Mouse (Mus musculus) liver, adult 2 months (tissue): Measurements from ENCODE around the gene Kat5. TPM values are rescaled to one million over a fixed set of nuclear protein-coding genes. Genes with fewer than 3 reads are reported as not detected.

Source experiments
- DNase-seq: peaks from one replicate; pipeline ENCODE4 v3.0.0-alpha.2; 2011; ENCODE audit warnings: low read depth, low spot score; ENCODE audit errors: extremely low read depth
- H3K27ac ChIP-seq: fragments of 200-500 bp; replicated peaks from 2 replicates; pipeline ENCODE4 v1.5.1; 2012; ENCODE audit warnings: low read depth, mild to moderate bottlenecking, control low read depth, inconsistent platforms, low read length; ENCODE audit not compliant: insufficient read depth
- H3K27me3 ChIP-seq: fragments of 200-500 bp; 2 replicates; pipeline ENCODE4 v1.6.1; 2012; ENCODE audit warnings: mild to moderate bottlenecking, moderate library complexity, low read length, inconsistent platforms; ENCODE audit not compliant: control insufficient read depth, insufficient read depth
- H3K36me3 ChIP-seq: fragments of 200-500 bp; 2 replicates; pipeline ENCODE4 v1.6.1; 2012; ENCODE audit warnings: low read length, inconsistent platforms; ENCODE audit not compliant: control insufficient read depth, insufficient read depth
- H3K4me1 ChIP-seq: fragments of 200-500 bp; 2 replicates; pipeline ENCODE4 v1.6.1; 2011; ENCODE audit warnings: low read length; ENCODE audit not compliant: control insufficient read depth, insufficient read depth
- H3K4me3 ChIP-seq: fragments of 200-500 bp; 2 replicates; pipeline ENCODE4 v1.5.1; 2011; ENCODE audit warnings: low read depth, mild to moderate bottlenecking, control low read depth, low read length, moderate library complexity; ENCODE audit not compliant: insufficient read depth
- H3K79me2 ChIP-seq: fragments of 200-500 bp; 2 replicates; pipeline ENCODE4 v1.6.1; 2012; ENCODE audit warnings: inconsistent platforms, mild to moderate bottlenecking, low read length, moderate library complexity; ENCODE audit not compliant: control insufficient read depth, insufficient read depth
- H3K9ac ChIP-seq: fragments of 200-500 bp; 2 replicates; pipeline ENCODE4 v1.6.1; 2012; ENCODE audit warnings: low read depth, mild to moderate bottlenecking, control low read depth, inconsistent platforms, low read length
- CTCF ChIP-seq: fragments of 200-500 bp; IDR thresholded peaks from 2 replicates; pipeline ENCODE4 v1.5.1; 2011; ENCODE audit warnings: low read depth, low read length, control low read depth
- POLR2A ChIP-seq: fragments of 200-500 bp; IDR thresholded peaks from 2 replicates; pipeline ENCODE4 v1.6.1; 2011; ENCODE audit warnings: low read length, control low read depth; ENCODE audit not compliant: insufficient read depth; ENCODE audit errors: extremely low read depth
- WGBS: fragments of 180-500 bp; shearing (Covaris S2); methylation state at CpG from one replicate; pipeline ENCODE4 v1.1.7; 2018; 5-methylcytosine and 5-hydroxymethylcytosine counted together
- polyA plus RNA-seq: library from polyadenylated mRNA; depleted of rRNA; stranded (reverse); fragments of >200 nt; gene quantifications from 2 replicates; pipeline ENCODE4 v1.2.3, GENCODE M21; 2012
- total RNA-seq: library from RNA; depleted of rRNA; stranded (reverse); fragments of >200 nt; gene quantifications from 2 replicates; pipeline ENCODE4 v1.2.3, GENCODE M21; 2014

The Kat5 gene
- total and polyA plus RNA-seq, 2 experiments: 15.9 to 23.0 TPM

DNA sequence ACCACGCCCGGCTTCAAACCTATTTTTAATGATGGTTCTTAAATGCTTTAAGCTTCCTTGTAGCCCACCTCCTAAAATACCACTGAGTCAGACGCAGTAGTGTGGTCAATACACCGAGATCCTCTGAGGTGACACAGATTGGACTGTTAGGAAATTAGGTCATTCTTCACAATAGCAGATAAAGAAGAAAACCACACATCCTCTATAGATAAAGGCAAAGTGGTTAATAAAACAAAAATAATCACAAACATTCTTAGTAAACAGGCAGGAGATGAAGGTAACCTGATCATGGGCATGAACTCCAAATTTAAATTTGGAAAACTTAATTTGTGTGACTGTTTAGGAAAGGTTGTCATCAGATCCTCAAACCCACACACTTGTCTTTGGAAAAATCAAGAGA, 10.0 kb upstream of the Kat5 start:
- H3K36me3 ChIP-seq: no peaks in the 10 kb centered on the region
- no peak overlapping the region for H3K4me3 ChIP-seq
- no peak for TF ChIP-seq CTCF
- TF ChIP-seq POLR2A: no peak
- no peak for DNase-seq
- no peaks in the 10 kb centered on the region for H3K27me3 ChIP-seq
- H3K79me2 ChIP-seq: no peaks in the 10 kb centered on the region
- 87% methylated on average over 4 of the region's 4 CpGs for WGBS
- H3K9ac ChIP-seq: no peak overlapping the region
- H3K4me1 ChIP-seq: no peaks in the 10 kb centered on the region
- H3K27ac ChIP-seq: no peak overlapping the region

DNA sequence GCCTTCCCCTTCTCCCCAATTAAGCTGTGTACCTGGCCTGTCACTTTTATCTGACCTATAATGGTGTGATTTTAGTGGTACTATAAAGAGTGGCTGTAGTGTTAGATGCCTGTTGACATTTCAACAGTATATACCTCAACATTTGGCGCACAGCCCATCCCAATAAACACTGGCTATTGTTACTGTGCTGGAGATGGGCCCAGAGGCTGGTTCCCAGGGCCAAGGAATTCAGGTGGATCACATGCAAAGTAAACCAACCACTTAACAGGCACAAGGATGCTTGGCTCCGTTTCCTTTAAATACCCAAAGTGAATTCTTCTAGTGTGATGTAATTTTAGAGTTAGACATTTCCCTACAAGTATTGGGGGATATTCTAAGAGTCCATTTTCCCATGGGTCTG, 4.9 kb upstream of the Kat5 start:
- DNase-seq: no peak
- H3K27me3 ChIP-seq: no peaks in the 10 kb centered on the region
- TF ChIP-seq CTCF (no peak), POLR2A (no peak)
- no peak overlapping the region for H3K27ac ChIP-seq
- H3K4me1 ChIP-seq: peaks cover 2% of the 10 kb centered on the region
- no peak overlapping the region for H3K9ac ChIP-seq
- no peak overlapping the region for H3K4me3 ChIP-seq
- H3K36me3 ChIP-seq: no peaks in the 10 kb centered on the region
- H3K79me2 ChIP-seq: no peaks in the 10 kb centered on the region
- 84% methylated on average over 2 of the region's 2 CpGs for WGBS

DNA sequence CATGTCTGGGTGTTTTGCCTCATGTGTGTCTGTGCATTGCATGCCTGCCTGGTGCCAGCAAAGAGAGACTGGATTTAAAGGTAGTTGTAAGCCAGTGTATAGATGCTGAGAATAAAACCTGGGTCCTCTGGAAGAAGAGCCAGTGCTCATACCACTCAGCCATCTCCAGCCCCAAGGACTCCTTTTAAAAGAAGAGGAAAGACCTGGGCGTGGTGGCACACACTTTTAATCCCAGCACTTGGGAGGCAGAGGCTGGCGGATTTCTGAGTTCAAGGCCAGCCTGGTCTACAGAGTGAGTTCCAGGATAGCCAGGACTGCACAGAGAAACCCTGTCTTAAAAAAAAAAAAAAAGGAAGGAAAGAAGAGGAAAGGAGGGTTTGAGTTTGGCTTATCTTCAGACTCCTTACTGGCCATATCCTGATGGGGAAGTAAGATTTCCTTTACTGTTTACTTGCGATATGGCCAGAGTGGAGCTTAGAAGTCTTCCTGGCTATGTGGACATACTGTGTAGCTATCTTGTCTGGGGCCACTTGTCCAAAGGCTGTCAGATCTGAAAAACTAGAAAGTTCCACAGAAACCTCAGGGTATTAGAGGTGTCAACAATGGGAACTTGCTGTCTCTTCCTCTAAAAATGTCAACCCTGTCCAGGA, 2.9 kb upstream of the Kat5 start:
- DNase-seq: no peak
- Histone ChIP-seq H3K36me3 (no peaks in the 10 kb centered on the region), H3K27ac (no peak overlapping the region), H3K4me3 (no peak overlapping the region), H3K79me2 (no peaks in the 10 kb centered on the region), H3K9ac (no peak overlapping the region), H3K4me1 (peaks cover 2% of the 10 kb centered on the region), H3K27me3 (no peaks in the 10 kb centered on the region)
- WGBS: 82% methylated on average over 3 of the region's 3 CpGs
- TF ChIP-seq CTCF (no peak), POLR2A (no peak)

DNA sequence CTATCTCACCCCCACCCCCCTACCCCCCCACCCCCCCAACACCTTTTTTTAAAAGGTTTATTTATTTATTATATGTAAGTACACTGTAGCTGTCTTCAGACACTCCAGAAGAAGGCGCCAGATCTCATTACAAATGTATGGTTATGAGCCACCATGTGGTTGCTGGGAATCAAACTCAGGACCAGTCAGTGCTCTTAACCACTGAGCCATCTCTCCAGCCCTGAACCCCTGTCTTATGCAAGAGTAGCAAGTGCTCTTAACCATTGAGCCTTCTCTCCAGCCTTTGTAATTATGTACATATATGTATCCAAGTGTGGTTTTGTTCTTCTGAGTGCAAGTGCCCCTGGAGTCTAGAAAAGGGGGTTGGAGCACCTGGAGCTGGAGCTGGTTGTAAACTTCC, 1.9 kb upstream of the Kat5 start:
- WGBS: 93% methylated on average over 1 of the region's 1 CpGs
- no peak for TF ChIP-seq POLR2A
- no peak for TF ChIP-seq CTCF
- Histone ChIP-seq H3K79me2 (no peaks in the 10 kb centered on the region), H3K36me3 (0 out of 2 replicates have a peak, but pooled peaks cover 2% of the 10 kb centered on the region), H3K27ac (no peak overlapping the region), H3K9ac (no peak overlapping the region), H3K4me1 (peaks cover 2% of the 10 kb centered on the region), H3K27me3 (no peaks in the 10 kb centered on the region), H3K4me3 (no peak overlapping the region)
- DNase-seq: no peak

DNA sequence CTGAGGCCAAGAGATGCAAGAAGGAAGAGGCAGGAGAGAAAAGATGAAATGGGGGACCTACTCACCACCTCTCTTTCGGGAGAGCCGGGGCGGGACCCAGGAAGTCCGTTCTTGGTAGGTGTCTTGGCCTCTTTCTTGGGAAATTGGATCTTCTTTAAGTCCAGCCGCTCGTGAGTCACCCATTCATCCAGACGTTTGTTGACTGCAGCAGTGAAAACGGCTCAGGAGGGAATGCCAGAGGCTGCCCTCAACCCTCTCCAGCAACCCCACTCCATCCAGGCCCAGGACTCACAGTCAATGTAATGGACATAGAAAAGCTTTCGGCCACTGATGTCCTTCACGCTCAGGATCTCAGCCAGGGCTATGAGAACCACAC, 878 bp downstream of the Kat5 start:
- peak overlapping the region; percentile 74 for H3K4me3 ChIP-seq
- no peak for DNase-seq
- no peaks in the 10 kb centered on the region for H3K27me3 ChIP-seq
- H3K79me2 ChIP-seq: no peaks in the 10 kb centered on the region
- H3K4me1 ChIP-seq: peaks cover 2% of the 10 kb centered on the region
- H3K36me3 ChIP-seq: peaks cover 2% of the 10 kb centered on the region; the same call in 1 of the 2 replicates
- no peak overlapping the region for H3K27ac ChIP-seq
- H3K9ac ChIP-seq: peak overlapping the region; percentile 84
- WGBS: 62% methylated on average over 10 of the region's 10 CpGs
- TF ChIP-seq POLR2A: no peak
- TF ChIP-seq CTCF: no peak

DNA sequence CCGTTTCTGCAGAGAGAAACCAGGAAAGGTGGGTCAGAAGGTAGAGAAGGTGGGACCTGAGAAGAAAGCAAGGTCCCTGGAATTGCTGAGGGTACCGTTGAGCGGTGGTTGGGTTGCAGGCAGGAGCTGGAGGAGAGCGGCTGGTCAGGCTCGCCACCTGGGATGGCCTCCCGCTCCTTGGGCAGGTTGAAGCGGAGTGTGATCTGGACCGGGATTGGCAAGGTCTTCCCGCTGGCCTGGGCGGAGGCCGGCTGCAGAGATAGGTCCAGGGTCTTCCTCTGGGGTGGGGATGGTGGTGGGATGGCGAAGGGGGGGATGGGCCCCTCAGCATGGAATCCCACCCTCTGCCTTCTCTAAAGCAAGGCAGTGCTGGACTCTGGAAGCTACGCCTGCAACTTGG, 1.3 kb downstream of the Kat5 start:
- Histone ChIP-seq H3K27me3 (no peaks in the 10 kb centered on the region), H3K79me2 (no peaks in the 10 kb centered on the region), H3K27ac (no peak overlapping the region), H3K4me3 (no peak overlapping the region), H3K36me3 (peaks cover 2% of the 10 kb centered on the region; the same call in 1 of the 2 replicates), H3K4me1 (peaks cover 2% of the 10 kb centered on the region), H3K9ac (no peak overlapping the region)
- DNase-seq: no peak
- TF ChIP-seq POLR2A: no peak
- no peak for TF ChIP-seq CTCF
- WGBS: over 99% methylated on average over 13 of the region's 13 CpGs
